Mouse (Mus musculus): ENCODE measurements at regions not wholly inside any gene's neighbourhood (a gene's known extent, or its start where the extent isn't known, plus 50 kb on each side); places are given as distances from the start of the nearest gene placed in this dataset.

GRCm38 (mm10) chr2:11853210-11853973 lies 75.7 kb downstream of the Ankrd16 start:
- in situ Hi-C loops (cut with MboI, MseI) = no loop called here

- in situ Hi-C loops (cut with MboI, MseI) = loop anchor here (10.0 kb wide), 1 partner anchor 1165 kb away; no protein-coding TSS in a partner anchor
These were observed 92.3 kb downstream of the Ankrd16 start for GRCm38 (mm10) chr2:11869983-11870382.

- in situ Hi-C loops (cut with MboI, MseI) = no loop called here
These were observed 102.3 kb downstream of the Ankrd16 start for GRCm38 (mm10) chr2:11880005-11880404.

GRCm38 (mm10) chr2:11894792-11895568 lies 117.3 kb downstream of the Ankrd16 start:
- in situ Hi-C loops (cut with MboI, MseI) = no loop called here

- in situ Hi-C loops (cut with MboI, MseI) = no loop called here
These were observed 122.3 kb downstream of the Ankrd16 start for GRCm38 (mm10) chr2:11899698-11900660.

GRCm38 (mm10) chr2:11914782-11915181 lies 137.1 kb downstream of the Ankrd16 start:
- in situ Hi-C loops (cut with MboI, MseI) = no loop called here

GRCm38 (mm10) chr2:11917373-11917772 lies 139.7 kb downstream of the Ankrd16 start:
- in situ Hi-C loops (cut with MboI, MseI) = no loop called here

- in situ Hi-C loops (cut with MboI, MseI) = no loop called here
These were observed 140.4 kb downstream of the Ankrd16 start for GRCm38 (mm10) chr2:11918070-11918469.

- in situ Hi-C loops (cut with MboI, MseI) = no loop called here
These were observed 183.1 kb downstream of the Ankrd16 start for GRCm38 (mm10) chr2:11960777-11961176.

- in situ Hi-C loops (cut with MboI, MseI) = no loop called here
These were observed 187.7 kb downstream of the Ankrd16 start for GRCm38 (mm10) chr2:11965374-11965773.

GRCm38 (mm10) chr2:11967001-11967400 lies 189.3 kb downstream of the Ankrd16 start:
- in situ Hi-C loops (cut with MboI, MseI) = no loop called here

GRCm38 (mm10) chr2:11971972-11972371 lies 194.3 kb downstream of the Ankrd16 start:
- in situ Hi-C loops (cut with MboI, MseI) = no loop called here

- in situ Hi-C loops (cut with MboI, MseI) = loop anchor here (5.0 kb wide), 1 partner anchor 390 kb away; no protein-coding TSS in a partner anchor
These were observed 224.5 kb downstream of the Ankrd16 start for GRCm38 (mm10) chr2:12001938-12002899.

GRCm38 (mm10) chr2:12004330-12004729 lies 226.7 kb downstream of the Ankrd16 start:
- in situ Hi-C loops (cut with MboI, MseI) = loop anchor here (5.0 kb wide), 1 partner anchor 388 kb away; no protein-coding TSS in a partner anchor

- in situ Hi-C loops (cut with MboI, MseI) = no loop called here
These were observed 229.5 kb downstream of the Ankrd16 start for GRCm38 (mm10) chr2:12007201-12007600.

GRCm38 (mm10) chr2:12011441-12011840 lies 233.8 kb downstream of the Ankrd16 start:
- in situ Hi-C loops (cut with MboI, MseI) = no loop called here

GRCm38 (mm10) chr2:12019607-12020006 lies 241.9 kb downstream of the Ankrd16 start:
- in situ Hi-C loops (cut with MboI, MseI) = no loop called here

GRCm38 (mm10) chr2:12023402-12024111 lies 245.9 kb downstream of the Ankrd16 start:
- in situ Hi-C loops (cut with MboI, MseI) = no loop called here

- in situ Hi-C loops (cut with MboI, MseI) = no loop called here
These were observed 248.5 kb downstream of the Ankrd16 start for GRCm38 (mm10) chr2:12026220-12026619.

Data from T-helper 2 cell (primary cell).